Mouse (Mus musculus) G1E-ER4 (cell line): ENCODE measurements around the gene Gm16181. TPM values are rescaled to one million over a fixed set of nuclear protein-coding genes. Genes with fewer than 3 reads are reported as not detected.

ENCODE experiments used
- GATA1 ChIP-seq: IDR thresholded peaks from one replicate; pipeline ENCODE4 v1.8.0; 2012; ENCODE audit warnings: low read length, inconsistent platforms
- polyA plus RNA-seq: library from polyadenylated mRNA; stranded (reverse); fragments of >175 nt; gene quantifications from 2 replicates; pipeline ENCODE4 v1.2.3, GENCODE M21; 2012

Gm16181 gene
- polyA plus RNA-seq, 1 experiment = not detected

GRCm38 (mm10) chr17:35191723-35192122 is 28.9 kb upstream of the Gm16181 start:
- TF ChIP-seq GATA1 = no peak

GRCm38 (mm10) chr17:35192924-35193323 is 27.7 kb upstream of the Gm16181 start:
- TF ChIP-seq GATA1 = no peak

GRCm38 (mm10) chr17:35193881-35194843 is 26.5 kb upstream of the Gm16181 start, which contains the start of gene Ltb:
Gene Ltb (plus strand): TSS chr17:35194439.
- no peak for TF ChIP-seq GATA1

- TF ChIP-seq GATA1 = no peak
These were observed 25.6 kb upstream of the Gm16181 start for GRCm38 (mm10) chr17:35194844-35195630.

- no peak for TF ChIP-seq GATA1
These were observed 24.9 kb upstream of the Gm16181 start for GRCm38 (mm10) chr17:35195631-35196320.

- TF ChIP-seq GATA1 = no peak
These were observed 24.4 kb upstream of the Gm16181 start for GRCm38 (mm10) chr17:35196321-35196641.

GRCm38 (mm10) chr17:35197126-35197525 is 23.5 kb upstream of the Gm16181 start:
- TF ChIP-seq GATA1 = no peak

- TF ChIP-seq GATA1 = no peak
These were observed 22.6 kb upstream of the Gm16181 start for GRCm38 (mm10) chr17:35198029-35198428.

- TF ChIP-seq GATA1 = no peak
These were observed 21.7 kb upstream of the Gm16181 start for GRCm38 (mm10) chr17:35198946-35199345.

- TF ChIP-seq GATA1 = no peak
These were observed 20.2 kb upstream of the Gm16181 start for GRCm38 (mm10) chr17:35200398-35200797.

- no peak for TF ChIP-seq GATA1
These were observed 19.5 kb upstream of the Gm16181 start for GRCm38 (mm10) chr17:35201128-35201527.

GRCm38 (mm10) chr17:35201787-35202186 is 18.8 kb upstream of the Gm16181 start, which contains the start of gene Tnf:
Gene Tnf (minus strand): TSS chr17:35202007.
- no peak for TF ChIP-seq GATA1

- TF ChIP-seq GATA1 = no peak
These were observed 18.2 kb upstream of the Gm16181 start for GRCm38 (mm10) chr17:35202442-35202841.

GRCm38 (mm10) chr17:35204494-35205379 is 15.9 kb upstream of the Gm16181 start, which contains the start of gene Lta:
Gene Lta (minus strand): TSS chr17:35205351.
- TF ChIP-seq GATA1 = no peak

GRCm38 (mm10) chr17:35205380-35205769 is 15.3 kb upstream of the Gm16181 start:
- no peak for TF ChIP-seq GATA1
